Mouse (Mus musculus): ENCODE measurements at regions not wholly inside any gene's neighbourhood (a gene's known extent, or its start where the extent isn't known, plus 50 kb on each side); places are given as distances from the start of the nearest gene placed in this dataset.

GRCm38 (mm10) chr7:115153764-115154509 lies 410.4 kb downstream of the Insc start:
- DNase-seq (ENCODE audit: low spot score), result no peak
- intact Hi-C loops (cut with DNase I), result no loop called here

GRCm38 (mm10) chr7:115170023-115170422 lies 426.5 kb downstream of the Insc start:
- DNase-seq (ENCODE audit: low spot score), result no peak
- intact Hi-C loops (cut with DNase I), result no loop called here

GRCm38 (mm10) chr7:115170439-115170838 lies 426.9 kb downstream of the Insc start:
- DNase-seq (ENCODE audit: low spot score), result peak; percentile 61
- intact Hi-C loops (cut with DNase I), result no loop called here

- DNase-seq (ENCODE audit: low spot score), result no peak
Measured at GRCm38 (mm10) chr7:115192482-115192881, 449.0 kb downstream of the Insc start.

GRCm38 (mm10) chr7:115192992-115193761 lies 449.7 kb downstream of the Insc start:
- intact Hi-C loops (cut with DNase I), result no loop called here
- no peak for DNase-seq (ENCODE audit: low spot score)

More at GRCm38 (mm10) chr7:115192482-115192881, 449.0 kb downstream of the Insc start:
- intact Hi-C loops (cut with DNase I), result no loop called here

GRCm38 (mm10) chr7:115204916-115205315 lies 461.4 kb downstream of the Insc start:
- DNase-seq (ENCODE audit: low spot score), result no peak
- intact Hi-C loops (cut with DNase I), result no loop called here

- DNase-seq (ENCODE audit: low spot score), result no peak
- intact Hi-C loops (cut with DNase I), result no loop called here
Measured at GRCm38 (mm10) chr7:115206479-115207134, 463.1 kb downstream of the Insc start.

GRCm38 (mm10) chr7:115208781-115209180 lies 465.3 kb downstream of the Insc start:
- no peak for DNase-seq (ENCODE audit: low spot score)
- intact Hi-C loops (cut with DNase I), result no loop called here

GRCm38 (mm10) chr7:115210012-115210411 lies 466.5 kb downstream of the Insc start:
- no peak for DNase-seq (ENCODE audit: low spot score)
- intact Hi-C loops (cut with DNase I), result loop anchor here (10.0 kb wide), 2 partner anchors 65 to 155 kb away; no protein-coding TSS in a partner anchor

GRCm38 (mm10) chr7:115216838-115217237 lies 473.3 kb downstream of the Insc start:
- DNase-seq (ENCODE audit: low spot score), result peak; percentile 57
- intact Hi-C loops (cut with DNase I), result loop anchor here (1.0 to 10.0 kb wide), 4 partner anchors 58 to 823 kb away; no protein-coding TSS in a partner anchor

- no peak for DNase-seq (ENCODE audit: low spot score)
- intact Hi-C loops (cut with DNase I), result loop anchor here (5.0 to 10.0 kb wide), 3 partner anchors 58 to 295 kb away; no protein-coding TSS in a partner anchor
Measured at GRCm38 (mm10) chr7:115217255-115217654, 473.8 kb downstream of the Insc start.

GRCm38 (mm10) chr7:115217712-115218111 lies 474.2 kb downstream of the Insc start:
- intact Hi-C loops (cut with DNase I), result loop anchor here (5.0 to 10.0 kb wide), 3 partner anchors 57 to 295 kb away; no protein-coding TSS in a partner anchor
- DNase-seq (ENCODE audit: low spot score), result no peak

- DNase-seq (ENCODE audit: low spot score), result peak; percentile 6
- intact Hi-C loops (cut with DNase I), result loop anchor here (5.0 to 10.0 kb wide), 3 partner anchors 56 to 296 kb away; no protein-coding TSS in a partner anchor
Measured at GRCm38 (mm10) chr7:115218596-115219180, 475.2 kb downstream of the Insc start.

- DNase-seq (ENCODE audit: low spot score), result no peak
- intact Hi-C loops (cut with DNase I), result no loop called here
Measured at GRCm38 (mm10) chr7:115222642-115223041, 479.1 kb downstream of the Insc start.

- DNase-seq (ENCODE audit: low spot score), result no peak
- intact Hi-C loops (cut with DNase I), result loop anchor here (10.0 kb wide), 1 partner anchor 514 kb away; no protein-coding TSS in a partner anchor
Measured at GRCm38 (mm10) chr7:115230525-115230924, 487.0 kb downstream of the Insc start.

- intact Hi-C loops (cut with DNase I), result loop anchor here (10.0 kb wide), 1 partner anchor 511 kb away; no protein-coding TSS in a partner anchor
- no peak for DNase-seq (ENCODE audit: low spot score)
Measured at GRCm38 (mm10) chr7:115233850-115234436, 490.4 kb downstream of the Insc start.

GRCm38 (mm10) chr7:115237131-115237530 lies 493.6 kb downstream of the Insc start:
- intact Hi-C loops (cut with DNase I), result loop anchor here (10.0 kb wide), 1 partner anchor 508 kb away; no protein-coding TSS in a partner anchor
- DNase-seq (ENCODE audit: low spot score), result no peak

- DNase-seq (ENCODE audit: low spot score), result no peak
- intact Hi-C loops (cut with DNase I), result no loop called here
Measured at GRCm38 (mm10) chr7:115251591-115252369, 508.3 kb downstream of the Insc start.

- intact Hi-C loops (cut with DNase I), result no loop called here
- DNase-seq (ENCODE audit: low spot score), result no peak
Measured at GRCm38 (mm10) chr7:115252370-115252750, 508.9 kb downstream of the Insc start.

Data from heart, postnatal 25 days (tissue).